8 mouse cellular contexts compared by ENCODE assay signal in genomic region chr6:57702743-57703499, GRCm38 (mm10). TPM values are rescaled to one million over a fixed set of nuclear protein-coding genes. Genes with fewer than 3 reads are reported as not detected.
DNase-seq lines count a peak whose midpoint lies in the region; ATAC-seq lines count a peak whose summit lies in the region.

No protein-coding gene starts in this region.

- no peaks in the 10 kb centered on the region for H3K9me3 ChIP-seq in heart, embryonic 10.5 days
- no peaks in the 10 kb centered on the region for H3K9me3 ChIP-seq in kidney, embryonic 15.5 days (replicated peaks)

- H3K27me3 ChIP-seq in heart, embryonic 10.5 days (ENCODE audit: insufficient read depth, poor library complexity, severe bottlenecking), result no peaks in the 10 kb centered on the region
- H3K27me3 ChIP-seq in kidney, embryonic 15.5 days, result no peaks in the 10 kb centered on the region

- peak overlapping the region; percentile 90 for H3K4me3 ChIP-seq in heart, embryonic 10.5 days
- H3K4me3 ChIP-seq in kidney, embryonic 15.5 days (replicated peaks), result peak overlapping the region; percentile 68

- peak overlapping the region; percentile 86 for H3K9ac ChIP-seq in kidney, embryonic 15.5 days

- peak overlapping the region; percentile 70 for H3K4me2 ChIP-seq in kidney, embryonic 15.5 days

- ATAC-seq in erythroblast, adult 5-6 weeks (replicated peaks; ENCODE audit: low FRiP score, poor library complexity, severe bottlenecking), result peak; percentile 94
- ATAC-seq in kidney, embryonic 15.5 days (replicated peaks; ENCODE audit: low FRiP score), result peak; percentile 100
- peak; percentile 96 for ATAC-seq in monocyte, adult 5-6 weeks (replicated peaks; ENCODE audit: insufficient number of reproducible peaks, low FRiP score, low TSS enrichment, poor library complexity, severe bottlenecking)

- under 1% methylated on average over 59 of the region's 59 CpGs for WGBS in heart, embryonic 10.5 days
- under 1% methylated on average over 59 of the region's 59 CpGs for WGBS in kidney, embryonic 15.5 days

- no peaks in the 10 kb centered on the region; the same call in 1 of the 2 replicates for H3K4me1 ChIP-seq in heart, embryonic 10.5 days
- H3K4me1 ChIP-seq in kidney, embryonic 15.5 days, result peaks cover 12% of the 10 kb centered on the region

- no peaks in the 10 kb centered on the region for H3K36me3 ChIP-seq in heart, embryonic 10.5 days
- no peaks in the 10 kb centered on the region for H3K36me3 ChIP-seq in kidney, embryonic 15.5 days

- peak overlapping the region; percentile 98 for H3K27ac ChIP-seq in heart, embryonic 10.5 days
- H3K27ac ChIP-seq in kidney, embryonic 15.5 days, result peak overlapping the region; percentile 98

- DNase-seq in B cell, adult 2 months, result peak; percentile 96
- peak; percentile 99 for DNase-seq in brain, adult 2 months (ENCODE audit: low read depth, low spot score)
- DNase-seq in heart, embryonic 10.5 days (ENCODE audit: low spot score), result peak; percentile 98
- DNase-seq in liver, result peak; percentile 97
- peak; percentile 96 to 98 for DNase-seq in spleen, postnatal 4 days (ENCODE audit: low spot score in 2 of 2)

RNA-seq across cellular contexts. Expression of gene Lancl2, which starts 0.6 kb away (rescaled TPM):
- total RNA-seq in erythroblast, adult 5-6 weeks (2015; ENCODE audit: low replicate concordance), result 13.1 and 21.7 TPM in 2 replicates
- total RNA-seq in erythroblast, adult 5-6 weeks (2017; ENCODE audit: low replicate concordance), result 26.2 and 45.4 TPM in 2 replicates
- polyA plus RNA-seq in heart, embryonic 10.5 days (2016; fragmentation: Nextera tagmentation; extraction: Ambion mirVana), result 20.6 and 22.2 TPM in 2 replicates
- polyA plus RNA-seq in kidney, embryonic 15.5 days (2015; fragmentation: Nextera tagmentation; extraction: Ambion mirVana), result 33.6 and 34.6 TPM in 2 replicates
- total RNA-seq in monocyte, adult 5-6 weeks (2017), result 6.5 to 16.1 TPM (median 9.9 TPM) in 3 replicates

RNA-seq across cellular contexts. Expression of gene Pyurf, which starts 11.0 kb away (rescaled TPM):
- total RNA-seq in erythroblast, adult 5-6 weeks (2015; ENCODE audit: low replicate concordance), result 7.1 and 7.7 TPM in 2 replicates
- total RNA-seq in erythroblast, adult 5-6 weeks (2017; ENCODE audit: low replicate concordance), result 16.4 and 20.8 TPM in 2 replicates
- 23.5 and 28.4 TPM in 2 replicates for polyA plus RNA-seq in heart, embryonic 10.5 days (2016; fragmentation: Nextera tagmentation; extraction: Ambion mirVana)
- 23.1 and 23.4 TPM in 2 replicates for polyA plus RNA-seq in kidney, embryonic 15.5 days (2015; fragmentation: Nextera tagmentation; extraction: Ambion mirVana)
- 15.8 to 17.8 TPM (median 16.6 TPM) in 3 replicates for total RNA-seq in monocyte, adult 5-6 weeks (2017)

Comparison
In these comparisons a context has a peak if more than half of its experiments do, and no peak if none do; other contexts are left out.
1. Peak in every context shown above with its lines: DNase-seq, ATAC-seq, H3K4me3 ChIP-seq and H3K27ac ChIP-seq.